Mouse (Mus musculus): ENCODE measurements at regions not wholly inside any gene's neighbourhood (a gene's known extent, or its start where the extent isn't known, plus 50 kb on each side); places are given as distances from the start of the nearest gene placed in this dataset.

DNA sequence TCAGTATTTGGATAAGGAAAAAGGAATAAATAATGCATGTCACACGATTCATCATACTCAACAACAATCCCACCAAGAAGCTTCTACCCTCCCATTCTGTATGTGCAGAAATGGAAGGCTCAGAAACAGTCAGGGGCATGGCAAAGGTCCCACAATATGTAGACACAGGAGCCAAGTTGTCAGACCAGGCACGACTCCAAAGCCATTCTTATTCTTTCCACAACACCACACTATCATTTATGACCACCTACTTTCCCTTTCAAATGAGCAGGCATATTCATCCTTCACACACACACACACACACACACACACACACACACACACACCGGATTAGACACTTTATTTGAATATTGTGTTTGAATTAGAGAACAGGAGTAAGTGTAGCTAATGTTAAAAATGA lies 232.0 kb downstream of the Rab28 start:
- DNase-seq (ENCODE audit: low spot score), result no peak

DNA sequence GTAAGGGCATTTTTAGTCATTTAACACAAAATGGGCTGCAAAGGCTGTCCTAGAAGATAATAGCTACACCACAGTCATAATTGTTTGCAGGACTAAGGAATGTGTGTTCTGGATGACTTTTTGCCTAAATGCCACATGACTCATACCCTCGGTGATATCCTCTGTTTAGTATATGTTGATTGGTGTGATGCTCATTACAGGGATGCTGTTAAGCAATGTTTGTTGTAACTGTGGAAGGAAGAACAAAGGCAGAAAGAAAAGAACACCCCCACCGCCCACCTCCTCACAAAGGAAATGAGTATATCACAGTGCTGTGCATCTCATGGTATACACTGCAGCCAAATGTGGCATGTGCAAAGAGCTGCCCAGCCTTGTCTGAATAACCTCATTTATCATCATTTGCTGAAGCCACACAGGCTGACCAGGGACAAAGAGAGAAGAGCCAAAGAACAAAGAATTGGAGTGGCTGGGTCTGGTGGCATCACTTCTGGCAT lies 262.4 kb downstream of the Rab28 start:
- DNase-seq (ENCODE audit: low spot score), result no peak

DNA sequence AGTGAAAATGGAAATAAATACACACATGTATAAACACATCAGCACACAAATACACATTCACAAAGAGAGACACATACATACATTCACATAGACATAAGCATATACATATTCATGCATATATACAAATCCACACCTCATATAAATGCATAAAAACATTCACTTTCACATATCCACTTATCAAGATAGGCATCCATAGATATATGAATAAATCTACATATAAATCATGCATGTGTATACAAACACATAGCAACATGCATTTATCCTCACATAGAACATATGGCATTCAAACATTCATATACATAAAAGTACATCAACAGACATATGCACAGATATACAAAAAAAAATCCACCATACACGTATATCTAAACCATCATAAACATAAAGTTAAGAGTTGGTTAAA lies 266.9 kb downstream of the Rab28 start:
- DNase-seq (ENCODE audit: low spot score), result no peak

DNA sequence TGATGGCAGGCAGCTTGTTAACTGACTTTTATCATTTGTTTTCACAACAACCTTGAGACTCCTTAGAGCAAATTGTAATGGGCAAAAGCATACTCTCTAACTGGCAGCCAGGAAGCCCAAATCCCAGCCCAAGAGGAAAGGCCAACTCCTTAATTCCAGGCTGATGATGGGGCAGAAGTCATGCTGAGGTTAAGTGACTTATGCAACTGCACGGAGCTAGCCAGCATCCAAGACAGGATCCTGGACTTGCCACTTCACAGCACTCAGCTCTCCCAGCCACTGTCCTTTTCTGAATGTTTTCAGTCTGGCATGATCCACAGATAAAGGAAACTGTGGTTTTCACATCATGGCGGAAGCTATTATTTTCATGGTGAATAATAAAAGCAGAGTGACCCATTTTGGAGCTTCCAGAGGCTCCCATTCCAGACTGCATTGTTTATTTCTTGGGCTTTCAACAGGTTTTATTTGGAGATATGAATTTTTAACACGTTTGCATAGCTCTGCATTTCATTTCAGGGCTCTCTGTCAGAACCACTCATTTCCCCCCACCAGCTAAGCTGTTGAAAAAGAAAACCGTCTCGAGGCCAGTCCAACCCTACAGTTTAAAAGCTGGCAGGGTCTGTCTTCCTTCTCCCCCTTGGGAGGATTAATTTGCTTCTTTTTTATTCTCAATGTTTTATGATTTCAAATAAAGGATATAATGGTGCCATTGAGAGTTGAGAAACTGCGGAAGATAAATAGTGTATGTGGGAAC lies 288.7 kb downstream of the Rab28 start:
- peak; percentile 28 for DNase-seq (ENCODE audit: low spot score)

DNA sequence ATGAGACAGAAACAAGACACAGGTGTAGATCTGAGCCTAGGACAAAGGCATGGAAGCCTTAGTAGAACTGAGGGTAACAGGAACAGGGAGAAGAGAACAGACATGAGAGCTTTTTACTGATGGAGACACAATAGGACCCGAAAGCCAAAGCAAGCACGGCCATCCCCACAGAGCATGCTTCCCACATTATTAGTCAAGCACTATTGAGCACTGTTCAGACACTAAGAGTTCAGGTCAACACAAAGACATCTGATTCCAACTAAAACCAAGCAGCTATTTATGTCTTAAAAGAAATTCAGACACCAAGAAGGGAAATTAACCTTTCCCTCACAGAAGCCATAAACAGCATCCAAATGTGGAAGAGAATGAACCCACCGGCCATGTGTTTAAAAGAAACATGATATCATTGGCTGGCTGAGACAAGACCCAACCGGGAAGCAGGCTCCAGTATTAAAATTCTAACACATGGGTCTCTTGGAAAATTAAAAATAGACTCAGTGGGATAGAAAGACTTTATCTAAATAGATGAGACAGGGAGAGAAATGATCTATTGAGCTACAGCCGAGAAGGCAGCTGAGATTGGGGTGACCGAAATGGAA lies 298.8 kb downstream of the Rab28 start:
- no peak for DNase-seq (ENCODE audit: low spot score)

DNA sequence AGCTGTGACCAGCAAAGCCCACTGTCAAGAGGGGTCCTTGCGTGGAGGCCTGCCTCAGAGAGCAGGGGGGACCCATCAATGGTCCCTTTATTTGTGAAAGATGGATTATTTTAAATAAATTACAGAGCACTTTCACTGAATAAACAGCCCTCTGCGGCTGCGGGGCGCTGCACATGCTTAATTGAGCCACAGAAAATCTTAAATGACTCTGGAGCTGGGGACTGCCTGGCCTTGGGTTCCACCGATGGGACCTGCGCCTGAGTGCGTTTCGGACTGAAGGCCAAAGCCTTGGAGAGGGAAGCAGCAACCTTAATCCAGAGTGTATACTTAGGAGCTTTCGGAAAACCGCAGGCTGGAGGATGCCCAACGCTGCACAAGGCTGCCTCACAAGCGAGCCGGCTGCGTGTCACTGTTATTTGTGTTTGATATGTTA lies 315.1 kb downstream of the Rab28 start:
- DNase-seq (ENCODE audit: low spot score), result no peak

DNA sequence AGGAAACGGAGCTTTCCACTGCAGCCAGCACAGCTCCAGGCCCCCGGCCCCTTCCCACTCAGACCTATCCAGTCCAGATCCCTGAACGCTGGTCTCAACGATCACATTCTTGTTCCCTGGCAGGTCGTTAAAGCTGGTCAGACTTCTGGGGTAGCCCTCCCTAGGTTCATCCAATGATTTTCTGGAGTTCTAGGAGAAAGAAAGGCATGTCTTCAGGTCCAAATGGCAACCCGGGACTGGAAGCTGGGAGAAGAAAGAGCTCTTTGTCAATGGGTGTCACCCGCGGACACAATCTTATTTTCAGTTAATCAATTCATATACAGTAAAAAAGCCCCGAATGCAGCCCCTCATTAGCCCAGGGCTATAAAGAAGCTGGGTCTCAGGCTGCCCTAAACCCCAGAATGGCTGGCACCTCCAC lies 315.8 kb downstream of the Rab28 start:
- no peak for DNase-seq (ENCODE audit: low spot score)

DNA sequence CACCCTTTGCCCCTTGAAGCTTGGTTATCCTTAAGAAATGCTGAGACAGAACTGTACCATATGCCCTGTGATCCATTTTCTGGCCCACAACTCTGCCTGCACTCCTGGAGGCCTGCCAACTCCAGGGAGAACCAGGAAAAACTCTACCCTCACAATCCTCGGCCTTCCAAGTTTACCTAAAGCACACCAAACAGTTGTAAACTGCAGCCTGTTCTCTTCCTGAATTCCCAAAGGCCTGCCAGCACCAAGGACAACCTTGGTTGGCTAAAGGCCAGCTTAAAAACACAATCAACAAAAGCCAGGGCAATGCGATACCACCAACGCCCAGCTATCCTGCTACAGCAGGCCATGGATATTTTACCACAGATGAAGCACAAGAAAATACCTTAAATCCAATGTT lies 334.5 kb downstream of the Rab28 start:
- DNase-seq (ENCODE audit: low spot score), result no peak

DNA sequence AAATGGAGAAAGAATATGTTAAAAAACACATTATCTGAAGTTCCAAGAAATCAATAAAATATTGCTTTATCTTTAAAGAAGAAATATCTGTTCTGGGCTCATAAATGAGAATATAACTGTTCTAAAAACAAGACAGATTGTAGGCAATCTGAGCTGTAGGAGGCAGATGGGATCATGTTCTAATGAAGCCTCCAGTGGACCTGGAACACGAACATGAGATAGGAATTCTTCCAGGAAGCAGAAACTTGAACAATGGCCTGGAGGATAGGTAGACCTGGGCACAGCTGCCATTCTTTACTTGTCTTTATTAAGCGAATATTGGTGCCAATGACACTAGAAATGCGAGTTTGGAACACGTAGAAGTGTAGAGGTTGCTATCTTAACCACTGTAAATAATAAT lies 336.5 kb downstream of the Rab28 start:
- DNase-seq (ENCODE audit: low spot score), result no peak

DNA sequence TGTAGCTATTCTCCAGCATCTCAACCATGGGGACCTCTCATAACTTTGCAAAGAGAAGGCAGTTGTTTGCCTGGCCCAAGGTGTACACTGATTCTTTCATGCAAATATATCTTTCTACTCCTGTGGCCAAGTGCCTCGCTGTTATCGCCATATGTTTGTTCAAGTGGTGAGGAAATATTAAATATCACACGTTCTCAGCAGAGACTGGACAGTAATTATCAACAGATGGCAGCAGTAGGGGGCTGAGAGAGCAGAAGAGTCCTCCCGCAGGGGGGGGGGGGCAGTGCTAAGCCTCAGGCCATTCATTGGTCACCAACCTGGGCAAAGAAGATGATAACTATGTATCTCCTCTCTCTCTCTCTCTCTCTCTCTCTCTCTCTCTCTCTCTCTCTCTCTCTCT lies 337.6 kb downstream of the Rab28 start:
- no peak for DNase-seq (ENCODE audit: low spot score)

DNA sequence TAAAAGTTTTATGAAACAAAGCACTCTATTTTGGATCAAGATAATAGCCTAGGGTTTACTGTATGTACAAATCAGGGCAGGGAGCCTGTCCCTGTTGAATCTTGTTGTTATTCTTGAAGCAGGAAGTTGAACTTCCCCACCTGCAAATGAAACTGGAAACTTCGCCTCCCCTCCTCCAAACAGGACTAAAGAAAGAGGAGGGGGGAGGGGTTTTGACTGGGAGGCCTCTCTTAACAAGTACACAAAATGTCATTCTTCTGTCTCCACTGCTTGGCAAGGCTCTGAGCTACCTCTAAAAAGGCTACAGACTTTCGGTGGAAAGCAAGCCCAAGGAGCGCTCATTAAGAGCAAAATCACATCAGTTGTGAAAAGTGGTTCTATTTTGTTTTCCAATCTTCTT lies 338.1 kb downstream of the Rab28 start:
- DNase-seq (ENCODE audit: low spot score), result no peak

DNA sequence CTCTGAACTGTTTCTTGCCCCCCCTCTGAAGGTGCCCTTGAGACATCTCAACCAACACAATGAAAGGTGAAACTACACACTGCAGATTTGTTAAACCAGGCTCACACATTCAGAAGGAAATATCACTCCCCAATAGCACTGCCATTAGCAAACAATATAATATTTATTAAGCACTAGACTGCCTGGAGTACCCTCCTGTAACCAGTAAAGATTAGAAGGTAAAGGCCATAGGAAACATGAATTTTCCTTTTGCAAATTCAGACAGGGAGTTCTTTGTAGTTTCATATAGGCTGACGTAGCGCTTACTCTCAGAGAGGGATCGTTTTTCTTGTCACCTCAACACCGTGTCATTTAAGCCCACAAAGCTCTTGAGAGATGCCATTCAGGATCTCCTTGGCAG lies 342.1 kb downstream of the Rab28 start:
- no peak for DNase-seq (ENCODE audit: low spot score)

DNA sequence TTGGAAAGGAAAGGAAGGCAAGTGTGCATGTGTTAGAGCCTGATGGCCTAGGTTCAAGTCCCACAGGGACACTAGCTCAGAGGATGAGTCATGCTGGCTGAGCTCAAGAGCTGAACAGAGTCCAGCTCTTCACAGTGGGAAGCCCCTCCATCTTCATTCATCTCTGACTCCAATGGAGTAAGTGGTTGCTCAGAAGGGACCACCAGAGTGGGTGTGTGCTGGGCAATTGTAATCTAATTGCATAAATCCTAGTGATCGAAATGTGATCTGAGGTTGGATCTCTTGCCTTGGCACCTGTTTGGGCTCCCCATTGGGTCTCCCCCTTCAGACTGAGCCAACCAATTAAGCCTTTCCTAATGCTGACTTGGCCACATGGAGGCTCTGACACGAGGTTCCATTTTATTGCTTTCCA lies 359.5 kb downstream of the Rab28 start:
- DNase-seq (ENCODE audit: low spot score), result no peak

DNA sequence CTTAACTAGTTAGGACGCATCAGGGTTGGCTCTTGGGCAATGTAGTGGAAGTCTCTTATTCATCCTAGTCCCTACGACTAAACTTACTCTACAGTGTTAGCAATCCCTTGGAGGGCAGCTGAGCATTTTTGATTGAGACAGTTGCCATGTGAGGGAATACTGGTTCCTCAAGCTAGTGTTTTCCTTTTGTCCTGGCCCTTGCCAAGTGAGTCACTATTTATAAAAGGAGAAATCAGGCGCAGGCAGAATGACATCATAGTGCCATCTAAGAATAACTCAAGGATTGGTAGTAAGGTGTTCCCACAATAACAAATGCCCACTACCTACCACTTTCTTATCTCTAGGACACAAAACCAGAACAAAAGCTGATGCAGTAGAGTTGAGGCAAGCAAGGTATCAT lies 360.5 kb downstream of the Rab28 start:
- DNase-seq (ENCODE audit: low spot score), result no peak

DNA sequence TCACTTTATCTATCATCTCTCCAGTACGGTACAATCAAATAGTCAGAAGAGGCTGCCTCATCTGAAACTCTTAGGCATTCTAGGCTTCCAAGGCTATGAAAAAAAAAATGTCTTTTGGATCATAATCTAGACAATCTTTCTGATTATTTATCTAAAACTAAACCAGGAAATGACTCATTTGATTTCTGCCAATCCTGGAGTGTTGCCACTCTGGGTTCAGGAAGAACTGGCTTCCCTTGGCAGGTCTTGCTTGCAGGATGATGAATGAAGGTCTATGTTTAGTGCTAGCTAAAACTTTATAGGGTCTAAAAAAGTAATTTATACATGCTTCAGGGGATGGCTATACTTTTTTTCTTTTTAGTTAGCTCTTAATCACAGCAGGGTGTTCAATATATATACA lies 367.4 kb downstream of the Rab28 start:
- DNase-seq (ENCODE audit: low spot score), result no peak

DNA sequence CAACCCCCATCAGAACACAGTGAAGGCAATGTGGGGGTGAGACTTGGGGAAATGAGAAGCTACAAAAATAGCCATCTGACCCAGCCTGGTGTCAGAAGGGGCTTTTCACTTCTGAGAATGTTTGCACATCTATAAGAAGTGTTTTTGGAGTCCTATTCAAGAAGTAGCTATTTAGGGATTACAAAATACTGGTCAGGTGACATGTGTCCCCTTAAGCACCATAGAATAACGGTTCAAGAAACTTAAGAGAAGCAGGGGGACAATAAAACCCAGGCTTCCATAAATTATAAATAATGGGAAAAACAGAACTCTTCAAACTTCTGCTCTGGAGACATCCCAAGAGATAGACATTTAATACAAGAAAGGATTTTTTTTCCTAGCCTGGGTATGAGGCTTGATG lies 411.5 kb downstream of the Rab28 start:
- DNase-seq (ENCODE audit: low spot score), result no peak

DNA sequence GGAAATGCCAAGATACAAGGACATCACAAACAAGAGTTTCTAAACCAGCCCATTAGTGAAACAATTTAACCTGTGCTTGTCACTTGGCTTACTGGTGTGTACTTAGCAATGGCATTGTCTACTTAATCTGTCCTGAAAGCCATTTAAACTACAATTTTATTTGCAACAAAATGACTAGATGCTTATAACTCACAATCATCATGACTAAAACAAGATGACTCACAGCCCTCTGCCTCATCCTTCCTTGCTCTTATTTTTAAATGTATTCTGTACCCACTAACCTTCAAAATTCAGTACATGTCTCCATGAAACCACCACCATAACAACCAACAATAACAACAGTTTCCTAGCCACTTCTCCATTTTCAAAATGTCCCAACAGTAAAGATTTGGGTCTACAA lies 441.2 kb downstream of the Rab28 start:
- no peak for DNase-seq (ENCODE audit: low spot score)

DNA sequence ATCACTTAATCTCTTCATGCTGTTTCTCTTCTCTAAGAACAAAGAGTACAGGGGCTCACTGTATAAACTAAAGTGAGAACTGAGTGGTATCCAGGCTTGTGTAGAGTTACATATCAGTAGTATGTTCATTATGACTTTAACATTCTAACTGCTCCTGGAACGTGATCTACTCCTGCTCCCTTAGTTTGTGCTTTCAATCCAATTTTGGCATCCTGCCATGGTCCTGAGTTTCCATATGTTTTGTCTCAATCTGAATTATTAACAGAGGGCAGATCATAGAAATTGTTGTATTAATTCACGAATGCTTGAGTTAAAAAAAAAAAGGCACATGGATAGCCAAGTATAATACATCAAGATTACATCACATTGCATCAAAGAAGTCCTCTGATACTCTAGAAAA lies 441.6 kb downstream of the Rab28 start:
- DNase-seq (ENCODE audit: low spot score), result no peak

DNA sequence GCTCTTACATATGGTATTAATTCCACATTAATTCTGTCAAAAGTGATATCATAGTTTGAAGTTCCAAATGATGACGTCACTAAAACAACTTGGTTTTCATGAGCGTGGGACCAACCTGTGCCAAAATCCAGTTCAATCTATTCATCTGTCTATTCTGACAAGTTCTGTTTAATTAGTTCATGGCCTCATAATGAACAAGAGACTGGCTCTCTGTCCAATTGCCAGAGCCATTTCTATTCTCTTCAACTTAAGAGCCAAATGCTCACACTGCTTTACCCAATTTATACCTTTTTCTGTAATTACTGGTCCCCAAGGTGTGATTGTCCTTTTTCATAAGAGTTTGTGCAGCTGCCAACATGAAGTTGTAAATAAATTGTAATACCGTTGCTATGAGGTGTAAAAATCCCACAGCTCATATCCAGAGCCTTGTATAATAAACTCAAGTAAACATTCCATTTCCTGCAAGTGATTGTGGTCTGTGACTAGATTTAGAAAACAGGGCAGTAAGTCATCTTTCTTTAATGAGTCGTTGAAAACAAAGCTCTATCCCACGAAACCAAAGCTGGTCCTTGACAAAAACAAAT lies 446.2 kb downstream of the Rab28 start:
- no peak for DNase-seq (ENCODE audit: low spot score)

Measured in urinary bladder, postnatal 14 days (tissue).